Mouse (Mus musculus): ENCODE results near the gene Clec2e.

- TF ChIP-seq MAFK (IDR thresholded peaks at IDR 0.05; ENCODE audit: insufficient read depth, low read depth, low read length) (no peak), ZNF384 (IDR thresholded peaks at IDR 0.05; ENCODE audit: low read depth, low read length) (no peak), CHD2 (IDR thresholded peaks at IDR 0.05; ENCODE audit: low read depth, low read length) (no peak), HCFC1 (IDR thresholded peaks at IDR 0.05; ENCODE audit: borderline replicate concordance, insufficient read depth, low read length) (no peak), ZC3H11A (IDR thresholded peaks at IDR 0.05; ENCODE audit: borderline replicate concordance, low read depth, low read length) (no peak)
Measured at GRCm38 (mm10) chr6:129113769-129114168, 13.1 kb upstream of the Clec2e start.

Data from ES-E14 (cell line).